Mouse (Mus musculus) small intestine, adult 2 months (tissue): ENCODE data around the gene Sarm1.

Source experiments
- CTCF ChIP-seq: fragments of 200-500 bp; IDR thresholded peaks from 2 replicates; pipeline ENCODE4 v1.5.1; 2012; ENCODE audit warnings: low read depth, mild to moderate bottlenecking, control low read depth, inconsistent platforms, low read length, moderate library complexity, mixed read lengths; ENCODE audit not compliant: insufficient replicate concordance, insufficient read length; ENCODE audit errors: extremely low read depth
- POLR2A ChIP-seq: fragments of 200-500 bp; IDR thresholded peaks from 2 replicates; pipeline ENCODE4 v1.6.1; 2012; ENCODE audit warnings: low read depth, mild to moderate bottlenecking, control low read depth, inconsistent platforms, low read length, moderate library complexity

- TF ChIP-seq POLR2A (no peak), CTCF (no peak)
Observed at GRCm38 (mm10) chr11:78465116-78465515, 32.4 kb downstream of the Sarm1 start.
